Mouse (Mus musculus) cerebellum, postnatal 10 days (tissue): ENCODE data around the gene Aqp6.
A peak's percentile ranks its signal among the peaks of the same experiment; 100 is the strongest.

ENCODE experiments used
- DNase-seq, 2 experiments: peaks; one replicate each; pipeline ENCODE4 v3.0.0; 2021; ENCODE audit warnings: mixed read lengths in 2 of 2

Gene Aqp6

DNA sequence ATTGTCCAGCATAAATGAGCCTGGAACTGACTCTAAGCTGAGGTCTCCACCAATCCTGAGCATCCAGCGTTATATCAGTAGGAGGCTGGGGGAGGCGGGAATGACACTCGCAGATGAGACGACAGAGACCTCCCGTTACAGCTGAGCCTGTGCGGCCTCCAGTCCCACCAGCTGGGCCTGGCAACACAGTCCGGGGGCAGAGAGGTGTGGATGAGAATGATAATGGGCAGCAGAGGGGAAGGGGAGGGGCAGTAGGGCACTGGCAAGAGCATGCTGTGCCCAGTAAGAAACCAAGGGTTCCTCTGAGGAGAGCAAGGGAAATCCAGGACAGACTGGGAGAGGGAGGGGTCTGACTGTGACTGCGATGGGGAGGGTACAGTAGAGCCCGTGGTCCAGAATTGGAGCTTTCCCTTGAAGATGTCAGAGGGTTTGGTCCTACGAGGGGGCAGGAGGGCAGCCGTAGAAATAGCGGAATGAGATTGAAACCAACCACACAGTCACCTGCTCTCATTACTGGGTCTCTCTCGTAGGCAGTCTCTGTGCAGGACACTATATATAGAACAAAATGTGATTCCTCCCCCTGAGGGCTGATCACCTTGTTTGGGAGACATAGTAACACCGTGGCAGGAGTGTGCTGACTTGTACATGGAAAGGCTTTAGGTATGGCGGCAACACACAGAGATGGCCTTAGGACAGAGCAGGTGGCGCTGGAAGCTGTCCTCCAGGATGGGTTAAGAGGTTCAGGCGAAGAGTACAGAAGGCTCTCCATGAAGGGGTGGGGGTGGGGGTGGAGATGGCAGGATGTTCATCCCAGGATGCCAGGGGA lies 1.7 kb upstream of the Aqp6 start:
- peak; percentile 75 to 81 for DNase-seq

DNA sequence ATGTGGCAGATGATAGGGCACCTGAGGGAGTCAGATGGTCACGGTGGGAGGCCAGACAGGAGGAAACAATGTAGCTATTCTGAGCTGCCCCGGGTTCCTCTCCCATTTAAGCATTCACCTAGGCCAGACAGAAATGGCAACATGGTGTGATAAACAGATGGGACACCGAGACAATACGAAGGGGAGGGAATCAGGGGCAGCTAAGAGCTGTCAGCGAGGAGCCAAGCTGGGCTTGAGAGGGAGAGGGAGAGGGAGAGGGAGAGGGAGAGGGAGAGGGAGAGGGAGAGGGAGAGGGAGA lies 572 bp downstream of the Aqp6 start:
- DNase-seq, result peak in 1 of 2 experiments; percentile 65

DNA sequence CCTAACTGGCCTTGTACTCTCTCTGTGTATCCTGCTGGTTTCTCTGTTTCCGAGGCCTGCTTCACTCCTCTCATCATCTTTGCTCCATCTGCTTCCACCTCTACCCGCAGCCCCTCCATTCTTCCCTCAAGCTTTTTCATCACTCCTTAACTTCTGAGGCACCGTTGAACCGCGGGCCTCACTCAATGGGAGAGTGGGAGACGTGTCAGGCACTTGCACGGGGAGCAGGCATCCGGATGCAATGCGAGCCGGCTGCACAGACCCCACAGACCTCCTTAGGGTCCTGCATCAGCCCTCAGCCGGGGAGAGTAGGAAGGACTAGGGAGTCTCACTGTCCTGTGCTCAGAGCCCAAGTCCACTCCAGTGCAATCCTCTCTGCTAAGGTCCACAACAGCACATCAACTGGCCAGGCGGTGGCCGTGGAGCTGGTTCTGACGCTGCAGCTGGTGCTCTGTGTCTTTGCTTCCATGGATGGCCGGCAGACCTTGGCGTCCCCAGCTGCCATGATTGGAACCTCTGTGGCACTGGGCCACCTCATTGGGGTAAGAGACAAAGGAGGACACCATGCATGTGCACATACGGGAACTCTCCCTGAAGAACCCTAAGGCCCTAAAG lies 1.1 kb downstream of the Aqp6 start:
- DNase-seq, result peak; percentile 55 to 66

DNA sequence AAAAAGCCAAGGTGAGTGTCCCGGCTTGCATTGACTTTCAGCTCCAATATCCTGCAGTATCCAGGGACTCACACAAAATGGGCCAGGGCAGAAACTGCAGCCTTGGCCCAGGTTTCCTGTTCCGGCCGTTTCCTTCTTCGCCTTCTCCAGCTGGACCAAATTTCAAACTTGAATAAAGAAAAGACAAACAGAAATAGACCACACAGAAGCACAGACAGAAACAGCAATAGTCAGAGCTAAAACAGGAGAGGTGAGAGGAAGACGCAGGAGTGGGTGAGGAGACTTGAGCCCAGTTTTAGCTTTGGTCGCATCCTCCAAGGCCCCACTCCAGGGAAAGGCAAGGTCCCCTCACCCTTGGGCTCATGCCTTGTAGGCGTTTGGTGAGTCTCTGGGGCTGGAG lies 2.0 kb downstream of the Aqp6 start:
- peak in 1 of 2 experiments; percentile 16 for DNase-seq

DNA sequence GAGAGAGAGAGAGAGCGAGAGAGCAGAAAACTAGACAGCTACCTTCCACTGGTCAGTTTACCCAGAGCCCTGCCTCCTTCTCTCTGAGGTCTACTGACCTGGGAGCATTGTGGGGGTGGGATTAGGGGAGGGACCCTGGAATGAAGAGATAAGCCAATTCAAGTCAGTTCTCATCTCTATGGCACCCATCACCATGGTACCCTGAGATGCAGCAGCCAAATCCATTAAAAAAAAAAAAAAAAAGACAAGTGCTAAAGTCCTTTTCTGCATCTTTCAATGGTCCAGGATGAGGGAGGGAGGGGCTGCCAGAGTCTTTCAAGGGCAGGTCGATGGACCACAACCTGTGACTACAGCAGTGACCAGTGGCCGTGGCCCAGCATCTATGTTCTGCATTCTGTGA lies 4.4 kb downstream of the Aqp6 start:
- no peak for DNase-seq

DNA sequence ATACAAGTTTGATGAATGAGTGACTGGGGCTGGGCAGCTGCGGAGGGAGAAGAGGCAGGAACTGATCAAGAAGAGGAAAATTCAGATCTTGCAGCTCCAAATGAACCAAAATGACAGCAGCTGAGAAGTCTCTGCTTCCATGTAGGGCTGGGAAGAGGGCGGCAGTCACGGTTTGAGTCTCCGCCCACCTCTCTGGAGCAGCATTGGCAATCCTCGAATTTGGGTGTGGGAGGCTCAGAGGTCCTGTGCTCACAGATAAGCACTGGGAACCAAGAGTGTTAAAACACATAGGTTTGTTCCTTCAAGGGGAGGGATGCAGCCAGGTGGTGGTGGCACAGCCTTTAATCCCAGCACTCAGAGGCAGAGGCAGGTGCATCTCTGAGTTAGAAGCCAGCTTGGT lies 5.3 kb downstream of the Aqp6 start:
- peak in 1 of 2 experiments; percentile 38 for DNase-seq

DNA sequence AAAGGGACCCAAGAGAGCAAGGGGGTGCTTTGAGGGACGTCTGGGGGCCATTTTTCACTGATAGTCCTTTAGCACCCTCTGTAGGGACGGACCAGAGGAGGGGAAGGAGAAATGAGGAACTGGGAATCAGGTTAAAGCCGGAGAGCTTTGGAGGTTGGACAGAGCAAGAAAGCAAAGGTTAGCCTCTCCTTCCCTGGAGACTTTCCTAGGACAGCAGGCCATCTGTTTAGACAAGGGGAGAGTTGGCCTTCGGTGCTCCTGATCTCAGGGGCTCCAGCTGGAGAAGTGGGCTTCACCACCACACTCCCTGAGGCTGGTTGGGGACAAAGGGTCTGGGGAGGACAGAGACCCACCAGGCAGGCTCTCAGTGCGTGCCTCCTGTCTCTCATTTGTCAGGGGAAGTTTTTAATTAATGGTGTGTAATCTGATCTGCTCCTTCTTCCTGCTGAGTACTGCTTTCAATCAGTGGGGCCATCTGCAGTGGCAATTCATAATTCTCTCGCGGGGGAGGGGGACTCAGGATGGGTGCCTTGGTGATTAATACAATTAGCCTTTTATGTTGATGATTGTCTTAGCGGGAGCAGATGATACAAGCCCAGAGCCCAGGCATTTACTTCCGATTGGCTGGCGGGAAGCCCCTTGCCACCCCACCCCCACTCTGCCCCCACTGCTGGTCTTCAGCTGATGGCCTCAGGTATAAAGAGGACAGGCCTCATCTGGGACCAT lies 6.4 kb downstream of the Aqp6 start:
- DNase-seq, result peak; percentile 73 to 74

DNA sequence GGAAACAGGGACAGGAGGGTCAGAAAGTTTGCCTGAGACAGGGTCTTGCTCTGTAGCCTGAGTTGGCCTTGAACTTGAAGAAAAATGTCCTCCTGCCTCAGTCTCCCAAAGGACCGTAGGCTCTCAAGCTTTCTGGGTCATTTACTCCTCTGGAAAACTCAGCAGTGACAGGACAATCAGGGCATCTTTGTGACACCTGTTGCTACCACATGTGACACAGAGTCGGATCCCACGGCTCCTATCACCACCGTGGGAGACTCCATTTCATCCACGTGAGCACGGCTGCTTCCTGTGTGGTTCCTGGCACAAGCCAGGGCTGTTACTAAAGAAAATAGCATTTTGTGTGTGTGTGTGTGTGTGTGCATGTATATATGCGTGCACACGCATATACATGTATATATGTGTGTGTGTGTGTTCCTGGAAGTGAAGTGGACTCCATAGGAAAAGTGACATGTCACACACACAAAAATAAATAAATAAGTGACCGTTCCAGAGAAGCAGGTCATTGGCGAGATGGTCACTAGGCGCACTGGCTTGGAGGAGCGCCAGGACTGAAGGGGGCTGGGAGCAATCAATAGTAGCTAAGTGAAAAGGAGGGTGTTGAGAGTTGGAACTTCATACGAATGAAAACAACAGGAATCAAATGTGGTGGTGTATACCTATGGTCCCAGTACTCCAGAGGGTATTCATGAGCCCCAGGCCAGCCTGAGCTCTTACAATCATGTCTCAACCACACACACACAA lies 7.4 kb downstream of the Aqp6 start:
- peak; percentile 50 to 55 for DNase-seq

DNA sequence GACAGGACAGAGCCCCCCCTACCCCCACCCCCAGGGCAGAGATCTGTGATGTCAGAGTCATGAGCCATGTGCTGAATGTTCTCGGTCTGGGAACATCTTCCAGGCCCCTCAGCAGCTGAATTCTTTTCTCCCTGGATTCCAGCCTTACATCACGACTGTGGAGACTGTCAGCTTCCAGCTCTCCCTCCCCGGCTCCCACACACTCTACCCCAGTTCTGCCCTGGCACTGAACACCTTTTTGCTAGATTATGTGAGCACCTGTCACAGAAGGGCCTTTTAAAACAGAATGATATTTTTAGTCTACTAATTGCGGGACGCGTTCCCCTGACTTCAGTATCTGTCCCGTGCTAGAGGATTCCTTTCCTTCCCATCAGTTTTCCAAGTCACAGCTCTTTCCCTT lies 10.4 kb downstream of the Aqp6 start:
- no peak for DNase-seq

DNA sequence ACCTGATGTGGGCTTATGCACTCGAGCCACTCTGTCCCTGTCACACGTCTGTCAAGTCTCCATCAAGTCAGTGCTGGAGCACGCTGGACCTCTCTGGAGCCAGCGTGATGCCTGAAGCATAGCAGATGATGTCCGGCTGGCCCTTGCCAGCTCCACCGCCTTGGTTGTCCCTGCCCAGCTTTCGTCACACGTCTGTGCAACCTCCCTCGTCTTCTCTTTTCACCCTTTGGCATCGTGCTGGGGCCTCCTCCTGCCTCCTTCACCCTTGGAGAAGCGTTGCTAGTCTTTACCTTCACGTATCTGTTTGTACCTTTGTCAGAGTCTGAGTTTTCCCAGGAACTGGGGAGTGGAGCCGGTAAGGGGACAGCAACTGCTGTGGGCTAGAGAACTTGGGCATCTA lies 13.1 kb downstream of the Aqp6 start:
- DNase-seq, result peak; percentile 50 to 54

DNA sequence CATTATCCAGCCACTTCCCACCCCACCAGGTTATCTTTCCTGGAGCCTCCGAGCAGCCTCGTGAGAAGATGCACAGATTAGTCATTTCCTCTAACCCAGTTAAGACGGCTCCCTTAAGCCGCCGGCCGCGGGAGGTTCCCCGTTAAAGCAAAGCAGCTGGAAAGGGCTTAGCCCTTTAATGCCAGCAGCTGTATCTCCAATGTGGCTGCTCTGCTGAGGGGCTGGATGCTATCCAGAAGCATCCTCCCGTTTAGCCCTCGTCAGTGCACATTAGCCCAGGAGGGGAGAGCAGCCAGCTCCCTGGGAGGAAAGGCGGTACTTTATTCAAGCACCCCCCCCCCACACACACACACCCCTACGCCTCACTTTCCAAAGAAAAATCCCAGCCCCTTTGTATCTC lies 13.6 kb downstream of the Aqp6 start:
- DNase-seq, result peak; percentile 62 to 73

DNA sequence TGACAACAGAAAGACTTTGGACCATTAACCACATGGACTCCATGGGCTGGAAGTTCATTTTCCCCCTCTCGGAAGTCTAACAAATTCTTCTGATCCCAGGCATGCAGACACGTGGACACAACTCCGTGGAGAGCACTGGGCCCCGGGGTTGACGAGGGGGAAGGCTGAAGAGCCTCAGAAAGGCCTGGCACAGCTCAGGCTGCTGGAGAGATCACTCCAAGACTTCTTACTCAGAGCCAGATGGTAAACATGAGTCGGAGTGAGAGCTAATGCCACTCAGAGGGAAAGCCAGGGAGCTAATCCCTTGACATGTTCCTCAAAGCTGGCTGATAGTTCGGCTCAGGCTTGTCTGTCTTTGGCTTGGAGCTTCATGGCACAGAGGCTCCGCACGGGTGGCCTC lies 14.0 kb downstream of the Aqp6 start:
- peak; percentile 41 to 58 for DNase-seq

DNA sequence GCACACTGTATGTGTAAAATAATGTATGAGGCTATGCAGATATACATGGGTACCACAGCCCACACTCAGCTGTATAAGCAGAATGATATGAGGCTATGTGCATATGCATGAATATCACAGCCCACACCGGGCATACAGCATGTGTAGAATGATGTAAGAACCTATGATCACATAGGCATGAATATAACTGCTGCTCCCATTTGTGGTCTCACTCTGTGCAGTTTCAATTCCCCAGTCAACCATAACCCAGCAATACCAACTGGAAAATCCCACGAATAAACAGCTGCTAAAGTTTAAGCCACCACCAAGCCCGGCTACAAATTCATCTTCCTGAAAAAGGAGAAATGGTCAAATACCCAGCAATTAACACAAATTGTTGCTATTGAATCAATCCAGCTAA lies 17.4 kb downstream of the Aqp6 start:
- no peak for DNase-seq

DNA sequence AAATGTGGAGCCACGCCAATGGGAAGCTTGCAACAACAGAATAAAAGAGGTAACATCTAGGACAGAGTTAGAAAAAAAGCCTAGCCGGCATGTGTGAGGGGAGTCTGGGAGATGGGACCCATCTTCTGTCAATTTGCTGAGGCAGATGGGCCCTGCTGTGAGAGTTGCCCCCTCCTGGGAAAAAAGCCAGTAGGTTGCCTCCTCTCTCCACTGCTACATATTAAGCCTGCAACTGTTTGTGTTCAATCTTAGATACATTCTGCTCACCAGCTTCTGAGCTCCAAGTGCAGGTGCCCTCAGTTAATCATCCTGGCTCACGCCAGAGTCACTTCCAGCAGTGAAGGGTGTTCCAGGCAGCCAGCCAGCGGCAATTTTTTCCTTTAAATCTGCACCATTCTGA lies 18.6 kb downstream of the Aqp6 start:
- peak; percentile 65 to 71 for DNase-seq

DNA sequence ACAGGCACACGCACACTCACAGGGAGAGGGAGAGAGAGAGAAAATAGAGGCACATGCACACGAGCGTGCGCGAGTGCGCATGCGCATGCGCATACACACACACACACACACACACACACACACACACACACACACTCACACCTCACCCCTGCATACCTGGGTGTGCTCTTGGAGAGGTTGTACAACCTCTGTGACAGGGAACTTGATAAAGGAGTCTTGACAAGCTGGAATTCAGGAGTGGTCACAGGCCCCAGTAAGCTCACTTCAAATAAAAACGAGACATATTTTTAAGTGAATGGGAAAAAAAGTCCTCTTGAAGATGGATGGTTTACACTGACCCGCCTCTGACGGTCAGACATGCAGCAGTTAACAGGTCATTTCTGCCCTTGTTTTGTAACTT lies 20.9 kb downstream of the Aqp6 start:
- DNase-seq, result no peak

DNA sequence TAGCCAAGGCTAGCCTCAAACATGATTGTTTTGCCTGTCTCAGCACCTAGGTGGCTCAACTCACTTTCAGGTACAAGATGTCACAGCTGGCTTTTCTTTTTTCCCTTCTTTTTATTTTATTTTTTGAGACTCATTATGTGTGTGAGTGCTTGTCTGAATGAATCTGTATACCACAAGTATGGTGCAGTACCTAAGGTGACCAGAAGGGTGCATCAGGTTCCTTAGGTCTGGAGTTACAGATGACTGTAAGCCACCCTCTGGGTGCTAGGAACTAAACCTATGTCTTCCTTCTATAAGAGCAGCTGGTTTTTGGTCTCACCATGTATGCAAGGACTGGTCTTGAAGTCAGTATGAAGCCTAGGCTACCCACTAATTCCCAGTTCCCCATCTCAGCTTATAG lies 30.4 kb downstream of the Aqp6 start:
- no peak for DNase-seq

DNA sequence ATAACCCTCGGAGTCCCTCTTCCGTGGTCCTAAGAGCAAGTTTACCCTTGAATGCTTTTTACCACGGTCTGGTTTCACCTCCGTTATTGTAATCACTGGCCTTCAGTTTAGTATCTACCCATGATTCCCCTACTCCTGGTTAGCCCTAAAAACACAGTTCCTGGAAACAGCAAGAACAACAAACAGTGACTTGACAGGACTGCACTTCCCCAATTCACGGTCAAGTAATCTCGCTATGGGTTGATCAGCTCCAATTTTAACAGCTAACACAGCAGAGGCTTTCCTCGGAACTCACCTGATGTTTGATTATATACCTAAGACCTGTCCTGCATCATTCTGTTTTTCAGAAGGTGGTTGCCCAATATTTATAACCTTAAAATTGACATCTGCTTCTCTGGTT lies 33.5 kb downstream of the Aqp6 start:
- DNase-seq, result no peak

DNA sequence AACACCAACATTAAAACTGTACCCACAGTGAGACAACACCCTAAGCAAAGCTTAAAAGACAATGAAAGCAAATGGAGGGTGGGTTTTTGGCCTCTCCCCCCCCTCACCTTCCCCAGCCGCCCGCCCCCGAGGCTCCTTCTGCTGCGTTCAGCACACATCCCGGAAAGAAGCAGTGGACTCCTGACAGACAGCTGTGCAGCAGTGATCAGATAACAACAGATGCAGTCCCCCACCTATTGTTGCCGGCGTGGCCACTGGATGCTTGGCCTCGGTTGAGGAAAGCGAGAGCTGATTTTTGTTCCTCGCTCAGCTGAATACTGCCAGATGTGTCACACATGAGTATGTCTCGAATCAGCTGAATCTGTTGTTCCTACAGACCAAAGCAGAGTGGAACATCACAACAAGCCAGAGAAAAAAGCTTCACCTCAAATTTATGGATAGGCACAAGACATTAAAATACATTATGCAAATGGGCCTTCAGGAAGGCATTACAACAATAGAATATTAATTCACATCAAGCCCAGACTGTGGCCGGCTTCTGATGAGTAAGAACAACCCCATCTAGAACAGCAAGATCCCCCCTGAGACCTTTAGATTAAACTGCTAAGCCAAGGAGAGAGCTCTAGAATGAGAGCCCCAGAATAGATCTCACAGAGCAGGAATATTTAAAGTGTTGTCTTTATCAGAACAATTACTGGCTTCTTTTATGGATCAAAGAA lies 36.4 kb downstream of the Aqp6 start:
- no peak for DNase-seq

DNA sequence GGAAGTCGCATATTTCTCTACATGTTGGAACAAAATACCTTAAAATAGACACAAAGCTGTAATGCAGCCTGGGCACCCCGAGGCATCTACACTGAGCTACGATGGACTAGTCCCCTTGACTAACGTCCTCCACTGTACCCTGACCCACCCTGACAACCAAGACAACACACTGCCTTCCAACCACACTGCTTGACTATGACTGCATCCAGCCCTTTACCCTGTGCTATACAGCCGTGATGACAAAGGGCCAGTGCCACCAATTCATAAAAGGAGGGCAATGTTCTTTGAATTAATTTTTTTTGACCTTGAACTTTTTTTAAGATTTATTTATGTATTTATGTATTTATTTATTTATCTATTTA lies 36.9 kb downstream of the Aqp6 start:
- DNase-seq, result no peak

DNA sequence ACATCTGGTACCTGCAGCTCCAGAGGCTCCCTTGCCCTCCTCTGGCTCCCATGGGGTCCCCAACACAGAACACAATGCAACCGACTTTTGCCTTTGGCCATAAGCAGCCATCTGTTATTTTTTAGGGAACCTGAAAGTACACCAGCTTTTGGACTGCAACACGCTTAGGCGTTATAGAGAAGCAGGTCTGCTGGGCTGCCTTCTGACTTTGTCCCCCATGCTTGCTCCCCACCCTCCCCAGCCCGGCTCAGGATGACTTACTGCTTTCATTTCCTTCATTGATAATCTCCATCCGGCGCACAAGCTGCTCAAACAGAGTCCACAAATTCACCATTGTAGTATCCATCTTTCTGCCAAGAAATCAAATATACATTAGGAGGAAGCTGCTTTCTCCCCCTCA lies 41.4 kb downstream of the Aqp6 start:
- no peak for DNase-seq

DNA sequence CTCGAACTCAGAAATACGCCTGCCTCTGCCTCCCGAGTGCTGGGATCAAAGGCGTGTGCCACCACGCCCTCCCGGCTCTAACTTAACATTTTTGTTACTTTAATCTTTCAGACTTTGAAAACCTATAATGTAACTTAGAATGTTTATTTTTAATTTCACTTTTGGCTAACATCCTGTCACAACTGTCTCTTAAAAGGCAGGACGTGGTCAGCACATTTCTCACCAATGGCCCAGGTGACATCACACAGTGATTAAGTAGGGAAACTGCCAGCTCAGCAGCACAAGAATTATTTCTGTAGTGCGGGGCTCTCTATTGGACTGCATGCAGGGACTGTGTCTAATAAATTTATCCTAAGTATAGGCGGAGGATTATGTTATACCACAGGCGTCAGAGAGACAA lies 42.6 kb downstream of the Aqp6 start:
- no peak for DNase-seq

DNA sequence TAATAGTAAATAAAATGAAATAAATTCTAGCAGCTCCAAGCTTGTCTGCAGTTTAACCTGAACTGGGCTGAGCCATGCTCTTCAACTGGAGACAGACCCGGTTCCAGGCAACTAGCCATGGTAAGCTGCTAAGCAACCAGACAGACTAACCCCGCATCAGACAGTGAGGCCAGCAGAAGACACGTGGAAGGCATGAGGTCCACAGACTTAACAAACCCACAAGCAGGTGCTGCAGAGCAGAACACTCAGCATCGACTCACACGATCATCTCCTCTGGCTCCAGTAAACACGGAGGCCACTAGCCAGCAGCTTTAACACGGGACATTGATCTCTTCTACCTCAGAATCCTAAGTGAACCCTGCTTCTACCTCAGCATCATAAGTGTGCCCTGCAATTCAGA lies 43.6 kb downstream of the Aqp6 start:
- DNase-seq, result peak; percentile 80 to 82

DNA sequence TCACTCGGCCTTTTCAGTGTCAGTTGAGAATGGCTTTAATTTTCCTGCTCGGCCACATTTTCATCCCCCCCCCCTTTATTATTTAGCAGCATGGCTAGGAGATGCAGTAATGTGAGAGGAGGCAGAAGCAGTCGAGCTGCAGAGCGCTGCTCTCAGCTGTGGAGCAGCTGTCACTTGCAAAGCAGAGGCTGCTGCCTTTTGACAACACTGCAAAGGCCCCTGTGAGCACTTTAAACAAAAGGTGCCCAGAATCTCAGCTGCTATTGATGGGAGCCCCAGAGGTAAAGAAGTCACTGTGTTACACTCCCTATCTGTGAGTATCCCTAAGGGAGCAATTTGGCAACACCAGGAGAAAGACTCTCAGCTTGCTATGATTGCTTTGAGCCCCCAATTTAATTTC lies 47.1 kb downstream of the Aqp6 start:
- DNase-seq, result no peak
